Mouse (Mus musculus): ENCODE data around the gene Kcnma1.

GRCm38 (mm10) chr14:23718667-23719066 lies 295.6 kb downstream of the Kcnma1 start:
- TF ChIP-seq POLR2A (IDR thresholded peaks at IDR 0.05; ENCODE audit: low read depth, low read length) (no peak), CTCF (IDR thresholded peaks at IDR 0.05; ENCODE audit: extremely low read depth, insufficient read depth, insufficient read length, insufficient replicate concordance) (no peak)
